Mouse (Mus musculus) lung, adult 2 months (tissue): ENCODE data around the gene Cpsf4l. TPM values are rescaled to one million over a fixed set of nuclear protein-coding genes. Genes with fewer than 3 reads are reported as not detected.

Experiments used
- DNase-seq: peaks from one replicate; pipeline ENCODE4 v3.0.0; 2022
- H3K4me1 ChIP-seq: fragments of 200-500 bp; 2 replicates; pipeline ENCODE4 v1.6.1; 2011; ENCODE audit warnings: low read length; ENCODE audit not compliant: control insufficient read depth, insufficient read depth
- H3K4me3 ChIP-seq: fragments of 200-500 bp; replicated peaks from 2 replicates; pipeline ENCODE3; 2011; ENCODE audit warnings: low read depth, mild to moderate bottlenecking, control low read depth, low read length; ENCODE audit errors: extremely low read depth
- CTCF ChIP-seq: fragments of 200-500 bp; IDR thresholded peaks from 2 replicates; pipeline ENCODE4 v1.5.1; 2011; ENCODE audit warnings: mild to moderate bottlenecking, low read length, control low read depth; ENCODE audit not compliant: insufficient read depth
- POLR2A ChIP-seq: fragments of 200-500 bp; IDR thresholded peaks from 2 replicates; pipeline ENCODE4 v1.6.1; 2011; ENCODE audit warnings: low read depth, mild to moderate bottlenecking, control low read depth, low read length, borderline replicate concordance; ENCODE audit errors: extremely low read depth
- WGBS: fragments of 180-500 bp; shearing (Covaris S2); methylation state at CpG from one replicate; pipeline ENCODE4 v1.1.7; 2018; 5-methylcytosine and 5-hydroxymethylcytosine counted together
- polyA plus RNA-seq: library from polyadenylated mRNA; depleted of rRNA; stranded (reverse); fragments of >200 nt; gene quantifications from 2 replicates; pipeline ENCODE4 v1.2.3, GENCODE M21; 2012

Gene Cpsf4l
- polyA plus RNA-seq, 1 experiment, result not detected

DNA sequence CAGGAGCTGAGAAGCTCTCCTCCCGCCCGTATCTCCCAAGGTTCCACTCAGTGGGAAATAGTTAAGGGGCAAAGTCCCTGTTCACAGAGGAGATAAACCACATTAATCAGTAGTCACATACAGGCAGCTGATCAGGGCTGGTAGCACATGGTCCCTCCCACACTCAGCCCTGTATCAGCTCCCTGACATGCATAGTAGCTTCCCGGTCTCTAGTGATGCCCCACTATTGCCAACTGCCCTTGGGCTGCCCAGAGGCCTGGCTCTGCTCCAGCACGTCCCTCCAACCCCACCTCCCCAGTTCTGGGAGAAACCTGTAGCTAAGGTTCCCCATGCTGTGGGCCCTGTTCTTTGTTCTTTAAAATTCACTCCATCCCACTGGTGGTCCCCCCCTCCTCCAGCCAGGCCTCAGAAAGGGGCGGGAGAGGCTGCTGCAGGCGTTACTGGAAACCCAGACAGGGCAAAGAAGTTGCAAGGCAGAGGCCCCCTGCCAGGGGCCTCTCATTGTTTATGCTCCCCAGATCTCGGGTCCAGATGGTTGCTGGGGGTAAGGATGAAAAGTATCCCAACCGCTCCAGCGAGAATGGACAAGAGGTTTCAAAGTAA lies 40.0 kb upstream of the Cpsf4l start:
- TF ChIP-seq CTCF, result no peak
- TF ChIP-seq POLR2A, result peak; percentile 16; the same call in 1 of the 2 replicates
- DNase-seq, result no peak
- Histone ChIP-seq H3K4me1 (peaks cover 26% of the 10 kb centered on the region), H3K4me3 (peak overlapping the region; percentile 91)
- 12% methylated on average over 9 of the region's 9 CpGs for WGBS

DNA sequence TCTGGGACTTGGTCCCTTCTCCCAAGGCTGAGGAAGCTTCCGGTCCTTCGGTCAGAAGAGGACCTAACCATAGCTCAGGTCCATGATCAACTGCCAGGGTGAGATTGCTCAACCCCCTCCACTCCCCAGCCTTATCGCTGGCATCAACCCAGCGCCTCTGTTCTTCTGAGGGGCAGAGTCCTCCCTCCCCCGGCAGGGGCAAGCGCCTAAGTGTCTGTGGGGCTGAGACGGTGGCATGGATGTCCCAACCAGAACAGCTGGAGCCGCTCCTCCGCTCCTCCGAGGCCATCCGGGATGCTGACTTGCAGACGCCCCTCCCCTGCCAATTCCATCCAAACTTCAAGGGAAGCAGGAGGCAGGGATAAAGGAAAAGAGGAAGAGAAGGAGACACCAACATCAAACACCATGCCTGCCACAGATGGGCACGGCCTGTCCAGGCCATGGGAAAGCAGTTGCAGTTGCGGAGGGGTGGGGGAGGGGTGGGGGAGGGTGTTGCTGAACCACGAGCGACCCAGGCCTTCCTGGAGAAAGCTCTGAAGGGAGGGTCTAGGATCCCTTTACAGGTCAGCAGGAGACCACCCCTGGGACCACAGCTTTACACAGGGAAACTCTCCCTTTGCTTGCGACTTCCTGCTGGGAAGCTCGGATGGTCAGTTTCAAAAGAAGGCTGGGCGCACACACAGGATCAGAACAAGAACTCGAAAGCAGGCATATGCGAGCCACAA lies 39.1 kb upstream of the Cpsf4l start:
- peak; percentile 45; the same call in 1 of the 2 replicates for TF ChIP-seq POLR2A
- TF ChIP-seq CTCF, result no peak
- DNase-seq, result peak; percentile 77
- H3K4me1 ChIP-seq, result peaks cover 26% of the 10 kb centered on the region
- H3K4me3 ChIP-seq, result peak overlapping the region; percentile 91
- WGBS, result 11% methylated on average over 21 of the region's 21 CpGs

DNA sequence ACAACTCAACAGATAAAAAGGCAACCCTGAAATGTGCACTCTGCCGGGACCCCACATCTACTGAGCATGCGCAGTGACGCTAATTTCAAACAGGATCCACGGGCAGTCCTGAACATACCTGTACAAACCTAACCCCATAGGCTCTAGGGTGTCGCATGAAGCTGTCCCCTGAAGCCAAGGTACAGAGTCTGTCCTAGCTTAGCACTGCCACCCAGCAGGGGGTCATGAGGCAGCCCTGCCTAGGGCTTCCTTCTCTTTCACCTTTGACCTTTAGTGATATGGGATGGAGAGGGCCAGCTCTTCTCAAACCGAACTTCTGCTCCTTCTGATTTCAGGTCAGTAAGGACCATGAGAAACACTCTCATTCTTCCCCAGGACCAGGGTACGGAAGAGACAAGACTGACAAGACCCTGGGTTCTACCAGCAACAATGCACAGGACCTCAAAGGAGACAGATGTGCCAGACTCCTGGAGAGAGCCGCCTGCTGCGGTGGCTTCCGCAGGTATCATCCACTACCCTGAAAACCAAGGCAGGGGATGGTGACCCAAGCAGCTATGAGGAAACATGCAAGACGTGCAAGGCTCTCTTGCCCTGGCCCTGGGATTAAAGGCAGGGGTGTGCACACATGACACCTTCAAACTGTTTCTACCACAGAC lies 38.0 kb upstream of the Cpsf4l start:
- peaks cover 26% of the 10 kb centered on the region for H3K4me1 ChIP-seq

DNA sequence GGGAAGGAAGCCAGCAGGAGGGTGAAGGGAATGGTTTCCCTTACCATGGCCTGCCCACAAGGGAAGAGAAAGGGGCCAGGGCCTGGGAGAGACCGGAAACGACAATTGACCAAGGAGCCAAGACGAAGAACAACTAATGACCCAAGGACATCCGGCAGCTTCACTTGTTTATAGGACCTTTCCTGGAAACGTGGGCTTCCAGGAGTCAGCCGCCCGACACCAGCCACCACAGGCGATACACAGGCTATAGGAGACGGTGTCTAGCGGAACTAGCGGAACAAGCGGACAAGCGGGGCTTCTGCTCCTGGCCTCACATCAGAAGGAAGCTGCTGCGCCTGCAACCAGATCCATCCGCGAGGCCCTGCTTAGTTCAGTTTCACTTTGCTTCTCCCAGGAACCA lies 37.2 kb upstream of the Cpsf4l start:
- 13% methylated on average over 16 of the region's 16 CpGs for WGBS
- TF ChIP-seq POLR2A (0 out of 2 replicates have a peak, but pooled peaks have one; percentile 50), CTCF (no peak)
- no peak for DNase-seq
- Histone ChIP-seq H3K4me1 (peaks cover 26% of the 10 kb centered on the region), H3K4me3 (peak overlapping the region; percentile 39)

More for the DNA sequence above, 38.0 kb upstream of the Cpsf4l start:
- TF ChIP-seq POLR2A, result no peak
- no peak for DNase-seq
- H3K4me3 ChIP-seq, result no peak overlapping the region
- WGBS, result 50% methylated on average over 11 of the region's 11 CpGs

DNA sequence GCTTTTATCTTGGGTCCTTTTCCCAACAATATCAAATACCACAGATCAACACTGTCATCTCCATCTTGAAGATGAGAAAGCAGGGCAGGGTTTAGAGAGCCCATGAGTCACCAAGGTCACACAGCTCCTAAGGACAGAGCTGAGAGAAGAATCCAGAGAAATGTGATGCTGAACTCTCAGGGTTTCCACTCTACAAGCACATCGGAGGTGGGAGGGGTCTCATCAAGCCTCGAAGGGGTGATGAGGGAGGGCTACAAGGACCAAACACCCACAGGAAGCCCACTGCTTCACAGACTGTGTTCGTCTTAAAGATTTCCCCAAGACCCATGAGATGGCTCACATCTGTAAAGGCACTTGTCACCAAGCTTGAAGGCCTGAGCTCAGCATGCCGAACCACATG lies 36.1 kb upstream of the Cpsf4l start:
- no peak for DNase-seq
- H3K4me1 ChIP-seq, result peaks cover 29% of the 10 kb centered on the region
- 49% methylated on average over 4 of the region's 4 CpGs for WGBS
- TF ChIP-seq CTCF, result no peak
- no peak for TF ChIP-seq POLR2A
- no peak overlapping the region for H3K4me3 ChIP-seq

DNA sequence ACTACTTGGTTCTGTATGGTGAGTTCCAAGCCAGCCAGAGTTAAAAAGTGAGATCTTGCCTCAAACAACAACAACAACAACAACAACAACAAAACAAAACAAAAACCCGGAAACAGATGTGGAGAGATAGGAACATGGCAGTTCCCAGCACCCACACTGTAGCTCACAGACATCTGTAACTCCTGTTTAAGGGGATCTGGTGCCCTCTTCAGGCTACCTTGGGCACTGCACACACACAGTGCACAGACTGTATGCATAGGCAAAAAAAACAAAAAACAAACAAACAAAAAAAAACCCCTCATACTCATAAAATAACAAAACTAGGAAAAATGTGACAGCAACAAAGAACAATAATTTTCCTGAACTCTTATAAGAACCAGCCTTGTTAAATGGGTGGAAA lies 33.2 kb upstream of the Cpsf4l start:
- Histone ChIP-seq H3K4me1 (peaks cover 36% of the 10 kb centered on the region), H3K4me3 (no peak overlapping the region)
- no peak for TF ChIP-seq CTCF
- TF ChIP-seq POLR2A, result no peak
- DNase-seq, result no peak
- 86% methylated on average over 1 of the region's 1 CpGs for WGBS

DNA sequence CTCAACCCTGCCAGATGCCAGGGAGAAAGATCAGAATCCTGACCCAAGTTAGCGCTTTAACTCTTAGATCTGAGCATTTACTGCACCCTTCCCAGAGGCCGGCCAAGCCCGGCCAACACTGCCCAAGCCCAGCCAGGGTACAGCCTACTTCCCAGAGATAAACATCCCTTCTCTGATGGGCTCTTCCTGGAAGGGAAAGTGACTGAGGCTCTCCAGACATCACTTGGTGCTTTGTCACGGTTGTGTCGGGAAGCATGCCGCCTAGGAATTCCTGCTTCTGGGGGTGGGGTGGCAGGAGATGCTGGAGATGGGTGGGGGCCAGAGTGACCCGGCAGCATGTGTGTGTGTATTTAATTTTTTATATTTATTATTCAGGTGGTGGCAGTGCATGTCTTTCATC lies 30.3 kb upstream of the Cpsf4l start:
- Histone ChIP-seq H3K4me3 (no peak overlapping the region), H3K4me1 (peaks cover 41% of the 10 kb centered on the region)
- no peak for DNase-seq
- TF ChIP-seq CTCF, result no peak
- no peak for TF ChIP-seq POLR2A
- WGBS, result 29% methylated on average over 7 of the region's 7 CpGs

DNA sequence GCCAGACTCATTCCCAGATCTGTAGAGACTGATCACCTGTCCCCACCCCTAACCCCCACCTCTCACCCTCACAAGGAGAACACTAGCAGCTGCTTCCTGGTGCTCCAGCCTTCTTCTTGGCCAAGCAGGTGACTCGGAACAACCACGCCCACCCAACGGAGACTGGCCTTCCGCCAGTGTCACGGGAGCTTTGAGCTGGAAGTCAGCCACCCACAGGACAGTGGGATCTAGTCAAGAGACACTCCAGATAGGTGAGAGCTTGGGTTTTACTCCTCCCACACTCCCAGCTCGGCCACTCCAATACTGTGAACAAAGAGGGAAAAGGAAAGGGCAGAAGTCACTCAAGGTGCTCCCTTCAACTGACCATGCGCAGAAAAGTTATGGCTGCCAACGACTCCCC lies 29.4 kb upstream of the Cpsf4l start:
- DNase-seq, result peak; percentile 86
- no peak for TF ChIP-seq CTCF
- no peak for TF ChIP-seq POLR2A
- Histone ChIP-seq H3K4me1 (peaks cover 48% of the 10 kb centered on the region), H3K4me3 (no peak overlapping the region)
- 38% methylated on average over 8 of the region's 8 CpGs for WGBS

DNA sequence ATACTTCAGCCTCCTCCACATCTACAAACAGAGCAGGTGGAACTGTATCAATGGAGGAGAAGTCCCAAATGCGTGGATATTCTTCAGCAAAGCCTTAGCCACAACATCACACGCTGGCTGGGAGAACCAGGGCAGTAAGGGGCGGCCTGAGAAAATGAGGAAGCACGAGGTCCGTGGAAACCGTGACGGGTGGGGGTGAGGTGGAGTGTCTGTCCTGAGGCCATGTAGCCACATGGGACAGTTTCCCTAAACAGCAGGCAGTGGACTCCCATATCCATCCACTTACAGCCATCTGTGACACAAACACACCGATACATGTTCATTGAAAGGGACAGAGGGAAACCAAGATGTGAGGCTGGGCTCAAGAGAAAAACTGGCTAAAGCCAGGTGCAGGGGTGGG lies 28.1 kb upstream of the Cpsf4l start:
- no peak for DNase-seq
- WGBS, result 53% methylated on average over 8 of the region's 8 CpGs
- Histone ChIP-seq H3K4me3 (no peak overlapping the region), H3K4me1 (peaks cover 61% of the 10 kb centered on the region)
- TF ChIP-seq CTCF (no peak), POLR2A (no peak)

DNA sequence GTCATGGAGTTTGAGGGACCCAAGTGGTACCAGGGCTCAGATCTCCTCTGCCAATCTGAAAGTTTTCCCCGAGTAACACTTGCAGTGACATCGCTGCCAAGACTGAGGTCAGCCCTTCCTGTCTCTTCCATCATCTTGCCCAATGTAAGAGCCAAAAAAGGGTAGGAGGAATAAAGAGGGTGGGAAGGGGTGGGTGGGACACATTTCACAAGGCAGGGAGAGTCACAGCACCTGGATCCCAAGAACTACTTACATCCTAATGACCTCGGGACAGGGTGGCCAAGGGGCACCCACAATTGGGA lies 27.7 kb upstream of the Cpsf4l start:
- no peak for TF ChIP-seq POLR2A
- TF ChIP-seq CTCF, result no peak
- DNase-seq, result no peak
- WGBS, result 28% methylated on average over 3 of the region's 3 CpGs
- H3K4me1 ChIP-seq, result peaks cover 65% of the 10 kb centered on the region
- no peak overlapping the region for H3K4me3 ChIP-seq
